Mouse (Mus musculus) embryonic facial prominence, embryonic 10.5 days (tissue): ENCODE measurements around the gene Yaf2. TPM values are rescaled to one million over a fixed set of nuclear protein-coding genes. Genes with fewer than 3 reads are reported as not detected.
"Not testable (repeated sequence)": the region's sequence is repeated elsewhere in the genome, so short reads cannot be mapped to it uniquely, and the experiment has no call there.

Experiments
- DNase-seq: peaks from one replicate; pipeline ENCODE4 v3.0.0-alpha.2; 2017; ENCODE audit warnings: low spot score
- H3K27ac ChIP-seq: fragments of 300-500 bp; sonication (generic); replicated peaks from 2 replicates; pipeline ENCODE4 v1.5.1; 2016; ENCODE audit warnings: mild to moderate bottlenecking
- H3K27me3 ChIP-seq: fragments of 300-500 bp; sonication (generic); replicated peaks from 2 replicates; pipeline ENCODE4 v1.6.1; 2016; ENCODE audit warnings: low read depth, mild to moderate bottlenecking; ENCODE audit not compliant: poor library complexity, severe bottlenecking
- H3K36me3 ChIP-seq: fragments of 300-500 bp; sonication (generic); replicated peaks from 2 replicates; pipeline ENCODE4 v1.6.1; 2016; ENCODE audit warnings: mild to moderate bottlenecking, moderate library complexity
- H3K4me1 ChIP-seq: fragments of 300-500 bp; sonication (generic); 2 replicates; pipeline ENCODE4 v1.6.1; 2016
- H3K4me3 ChIP-seq: fragments of 300-500 bp; sonication (generic); 2 replicates; pipeline ENCODE4 v1.5.1; 2016; ENCODE audit warnings: mild to moderate bottlenecking, moderate library complexity
- H3K9me3 ChIP-seq: fragments of 300-500 bp; sonication (generic); 2 replicates; pipeline ENCODE4 v1.6.1; 2016; ENCODE audit warnings: mild to moderate bottlenecking
- WGBS: fragments of 180-500 bp; shearing (Covaris S2); methylation state at CpG from one replicate; pipeline ENCODE4 v1.1.7; 2016; 5-methylcytosine and 5-hydroxymethylcytosine counted together
- polyA plus RNA-seq: library from polyadenylated mRNA; unstranded; fragments of >200 nt; fragmentation: Nextera tagmentation; extraction: Ambion mirVana; gene quantifications from 2 replicates; pipeline ENCODE4 v1.2.1, GENCODE M21; 2016

Gene Yaf2
- polyA plus RNA-seq: 104 and 113 TPM in 2 replicates

DNA sequence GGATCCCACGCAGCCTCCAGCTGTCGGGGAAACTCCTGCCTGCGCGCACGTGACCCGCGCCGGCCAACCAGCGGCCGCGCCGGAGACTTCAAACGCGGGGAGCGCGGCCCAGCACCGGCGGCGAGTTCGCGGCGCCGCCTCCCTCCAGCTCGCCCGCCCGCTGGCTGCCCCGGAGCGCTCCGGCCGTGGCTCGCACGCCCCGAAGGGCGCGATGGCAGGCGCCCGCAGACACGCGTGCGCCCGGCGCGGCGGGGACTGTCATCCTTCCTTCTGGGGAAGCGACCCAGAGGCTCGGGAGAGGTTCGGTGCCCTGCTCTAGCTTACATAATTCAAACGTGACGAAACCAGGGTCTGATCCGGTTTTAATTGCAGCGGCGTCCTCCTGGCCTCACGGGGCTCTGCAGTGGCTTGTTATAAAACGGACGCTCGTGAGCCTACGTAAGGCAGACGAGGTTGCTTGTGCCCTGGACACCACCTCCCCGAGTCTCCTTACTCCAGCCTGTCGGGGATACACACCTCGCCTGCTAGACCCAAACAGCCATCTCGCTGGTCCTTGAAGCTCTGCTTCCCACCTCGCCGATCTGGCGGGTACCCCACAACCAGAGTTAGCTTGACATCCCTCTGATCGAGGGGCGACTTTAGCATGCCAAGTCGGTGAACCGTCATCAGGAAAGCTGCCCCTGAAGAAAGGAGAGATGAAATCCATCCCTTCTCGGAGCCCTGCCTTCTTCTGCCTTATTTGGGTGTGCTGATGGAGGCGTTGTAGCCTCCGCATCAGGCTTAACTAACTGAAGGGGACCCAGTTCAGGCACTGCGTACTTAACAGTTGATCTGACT, at the start of gene Yaf2:
Yaf2 (minus strand) TSS at position 11 of the 837 bp plus-strand sequence.
- H3K27me3 ChIP-seq: 0 out of 2 replicates have a peak, but pooled peaks cover 3% of the 10 kb centered on the region
- no peaks in the 10 kb centered on the region for H3K9me3 ChIP-seq
- H3K4me3 ChIP-seq: peak within 1 kb of the TSS; percentile 87
- peak; percentile 91 for DNase-seq
- WGBS: under 1% methylated on average over 73 of the region's 73 CpGs
- peaks cover 15% of the 10 kb centered on the region for H3K36me3 ChIP-seq
- peaks cover 11% of the 10 kb centered on the region; the same call in 1 of the 2 replicates for H3K4me1 ChIP-seq
- peak within 1 kb of the TSS; percentile 95 for H3K27ac ChIP-seq

DNA sequence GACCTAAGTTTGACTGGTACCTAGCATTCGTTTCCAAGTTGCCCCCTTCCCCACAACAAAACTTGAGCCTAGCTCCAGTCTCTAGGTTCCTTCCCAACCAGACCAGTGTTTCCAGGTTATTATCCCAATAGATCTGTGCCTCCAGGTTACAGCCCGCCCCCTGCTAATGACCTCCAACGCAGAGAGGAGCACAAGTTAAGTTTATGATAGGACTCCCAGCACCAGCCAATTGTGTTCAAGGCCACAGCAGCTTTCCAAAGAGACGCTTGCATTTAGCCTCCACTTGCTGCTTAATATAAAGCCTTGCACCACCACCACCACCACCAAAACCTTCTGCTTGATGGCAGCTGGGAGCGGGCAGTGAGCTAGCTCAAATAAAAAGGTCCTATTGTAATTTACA, 44.6 kb upstream of the Yaf2 start:
- Histone ChIP-seq H3K27me3 (no peaks in the 10 kb centered on the region), H3K36me3 (peaks cover 28% of the 10 kb centered on the region), H3K9me3 (no peaks in the 10 kb centered on the region), H3K4me1 (no peaks in the 10 kb centered on the region), H3K27ac (no peak overlapping the region), H3K4me3 (no peak overlapping the region)
- 71% methylated on average over 5 of the region's 5 CpGs for whole genome bisulfite sequencing
- no peak for DNase-seq

DNA sequence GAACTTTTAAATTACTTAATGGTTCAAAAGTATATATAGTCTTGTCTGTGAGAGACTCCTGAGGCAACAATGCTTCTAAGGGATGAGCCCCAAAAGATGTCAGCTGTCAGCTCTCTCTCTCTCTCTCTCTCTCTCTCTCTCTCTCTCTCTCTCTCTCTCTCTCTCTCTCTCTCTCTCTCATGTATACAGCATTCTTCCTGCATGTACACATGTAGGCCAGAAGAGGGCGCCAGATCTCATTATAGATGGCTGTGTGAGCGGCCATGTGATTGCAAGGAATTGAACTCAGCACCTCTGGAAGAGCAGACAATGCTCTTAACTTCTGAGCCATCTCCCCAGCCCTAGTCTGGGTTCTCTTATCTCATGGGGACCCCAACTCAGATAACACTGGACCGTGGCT, 42.4 kb upstream of the Yaf2 start:
- Histone ChIP-seq H3K27ac (no peak overlapping the region), H3K4me1 (no peaks in the 10 kb centered on the region), H3K36me3 (peaks cover 7% of the 10 kb centered on the region), H3K9me3 (no peaks in the 10 kb centered on the region), H3K27me3 (no peaks in the 10 kb centered on the region), H3K4me3 (no peak overlapping the region)
- no peak for DNase-seq
- 78% methylated on average over 3 of the region's 3 CpGs for WGBS

DNA sequence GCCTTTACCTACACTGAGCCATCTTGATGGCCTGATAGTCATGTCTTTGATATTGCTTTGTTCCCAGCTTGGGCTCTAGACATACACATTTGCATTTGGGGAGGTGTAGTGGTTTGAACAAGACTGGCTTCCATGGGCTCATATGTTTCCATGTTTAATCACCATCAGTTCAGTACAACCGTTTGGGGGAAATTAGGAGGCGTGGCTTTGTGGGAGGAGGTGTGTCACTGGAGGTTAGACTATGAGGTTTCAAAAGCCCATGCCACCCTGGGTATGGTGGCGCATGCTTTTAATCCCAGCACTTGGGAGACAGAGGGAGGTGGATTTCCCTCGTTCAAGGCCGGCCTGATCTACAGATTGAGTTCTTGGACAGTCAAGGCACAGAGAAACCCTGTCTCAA, 39.0 kb upstream of the Yaf2 start:
- no peak overlapping the region for H3K27ac ChIP-seq
- WGBS: 89% methylated on average over 5 of the region's 5 CpGs
- H3K4me3 ChIP-seq: no peak overlapping the region
- H3K36me3 ChIP-seq: no peaks in the 10 kb centered on the region
- no peaks in the 10 kb centered on the region for H3K9me3 ChIP-seq
- H3K27me3 ChIP-seq: no peaks in the 10 kb centered on the region
- no peaks in the 10 kb centered on the region for H3K4me1 ChIP-seq
- no peak for DNase-seq

DNA sequence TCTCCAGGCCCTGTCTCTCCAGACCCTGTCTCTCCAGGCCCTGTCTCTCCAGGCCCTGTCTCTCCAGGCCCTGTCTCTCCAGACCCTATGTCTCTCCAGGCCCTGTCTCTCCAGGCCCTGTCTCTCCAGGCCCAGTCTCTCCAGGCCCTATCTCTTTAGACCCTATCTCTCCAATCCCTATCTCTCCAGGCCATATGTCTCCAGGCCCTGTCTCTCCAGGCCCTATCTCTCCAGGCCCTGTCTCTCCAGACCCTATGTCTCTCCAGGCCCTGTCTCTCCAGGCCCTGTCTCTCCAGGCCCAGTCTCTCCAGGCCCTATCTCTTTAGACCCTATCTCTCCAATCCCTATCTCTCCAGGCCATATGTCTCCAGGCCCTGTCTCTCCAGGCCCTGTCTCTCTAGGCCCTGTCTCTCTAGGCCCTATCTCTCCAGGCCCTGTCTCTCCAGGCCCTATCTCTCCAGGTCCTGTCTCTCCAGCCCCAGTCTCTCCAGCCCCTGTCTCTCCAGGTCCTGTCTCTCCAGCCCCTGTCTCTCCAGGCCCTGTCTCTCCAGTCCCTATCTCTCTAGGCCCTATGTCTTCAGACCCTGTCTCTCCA, 35.9 kb upstream of the Yaf2 start:
- not testable (repeated sequence) for H3K27ac ChIP-seq, DNase-seq, H3K4me1 ChIP-seq, H3K4me3 ChIP-seq, H3K36me3 ChIP-seq, H3K27me3 ChIP-seq, H3K9me3 ChIP-seq

DNA sequence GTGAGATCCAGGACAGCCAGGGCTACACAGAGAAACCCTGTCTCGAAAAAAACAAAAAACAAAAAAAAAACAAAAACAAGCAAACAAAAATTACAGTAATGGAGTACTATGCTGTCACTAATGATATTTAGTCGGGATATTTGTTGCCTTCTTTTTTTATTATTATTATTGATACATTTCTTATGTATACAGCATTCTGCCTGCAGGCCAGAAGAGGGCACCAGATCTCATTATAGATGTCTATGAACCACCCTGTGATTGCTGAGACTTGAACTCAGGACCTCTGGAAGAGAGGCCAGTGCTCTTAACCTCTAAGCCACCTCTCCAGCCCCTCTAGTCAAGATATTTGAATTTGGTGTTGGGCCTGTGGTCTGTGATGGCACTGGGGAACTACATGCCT, 35.1 kb upstream of the Yaf2 start:
- Histone ChIP-seq H3K4me1 (no peaks in the 10 kb centered on the region), H3K36me3 (no peaks in the 10 kb centered on the region), H3K27ac (no peak overlapping the region), H3K27me3 (no peaks in the 10 kb centered on the region), H3K9me3 (no peaks in the 10 kb centered on the region), H3K4me3 (no peak overlapping the region)
- 85% methylated on average over 2 of the region's 2 CpGs for WGBS
- no peak for DNase-seq

DNA sequence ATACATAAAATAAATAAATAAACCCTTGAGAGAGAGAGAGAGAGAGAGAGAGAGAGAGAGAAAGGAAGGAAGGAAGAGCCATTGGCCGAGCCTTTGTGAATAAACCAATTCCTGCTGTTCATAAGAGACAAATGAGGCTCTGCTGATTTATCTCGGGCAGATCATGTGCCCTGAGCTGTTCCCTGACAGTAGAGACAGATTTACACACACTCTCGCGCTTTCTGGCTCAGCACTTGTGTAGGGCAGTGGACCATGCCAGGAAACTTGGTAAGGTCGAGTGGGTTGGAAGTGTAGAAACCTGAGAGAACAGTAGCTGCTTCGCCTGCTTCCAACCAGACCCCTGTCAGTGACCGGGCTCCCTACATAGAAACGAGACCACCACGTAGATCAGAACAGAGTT, 31.8 kb upstream of the Yaf2 start:
- Histone ChIP-seq H3K4me1 (no peaks in the 10 kb centered on the region), H3K4me3 (no peak overlapping the region), H3K27me3 (no peaks in the 10 kb centered on the region), H3K9me3 (no peaks in the 10 kb centered on the region), H3K36me3 (no peaks in the 10 kb centered on the region), H3K27ac (no peak overlapping the region)
- DNase-seq: no peak
- 79% methylated on average over 9 of the region's 9 CpGs for WGBS

DNA sequence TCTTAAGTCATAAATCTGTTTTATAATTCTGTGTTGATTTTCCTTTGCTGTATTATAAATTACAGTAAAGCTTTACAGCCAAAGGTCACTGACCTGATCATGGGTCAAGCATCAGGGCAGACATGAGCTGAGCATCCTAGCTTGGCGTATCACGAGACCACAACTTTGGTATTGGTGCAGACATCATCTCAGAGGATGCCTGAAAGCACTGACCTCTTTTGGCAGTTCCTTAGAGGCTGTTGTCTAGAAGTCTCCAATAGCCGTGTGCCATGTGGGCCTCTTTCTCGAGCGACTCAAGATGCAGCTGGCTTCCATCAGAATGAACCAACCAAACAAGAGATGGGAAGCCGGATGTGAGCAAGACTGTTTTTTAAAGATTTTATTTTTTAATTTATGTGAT, 28.8 kb upstream of the Yaf2 start:
- DNase-seq: no peak
- Histone ChIP-seq H3K9me3 (no peaks in the 10 kb centered on the region), H3K27ac (no peak overlapping the region), H3K4me1 (no peaks in the 10 kb centered on the region), H3K36me3 (no peaks in the 10 kb centered on the region), H3K4me3 (no peak overlapping the region), H3K27me3 (no peaks in the 10 kb centered on the region)
- WGBS: 86% methylated on average over 6 of the region's 6 CpGs

DNA sequence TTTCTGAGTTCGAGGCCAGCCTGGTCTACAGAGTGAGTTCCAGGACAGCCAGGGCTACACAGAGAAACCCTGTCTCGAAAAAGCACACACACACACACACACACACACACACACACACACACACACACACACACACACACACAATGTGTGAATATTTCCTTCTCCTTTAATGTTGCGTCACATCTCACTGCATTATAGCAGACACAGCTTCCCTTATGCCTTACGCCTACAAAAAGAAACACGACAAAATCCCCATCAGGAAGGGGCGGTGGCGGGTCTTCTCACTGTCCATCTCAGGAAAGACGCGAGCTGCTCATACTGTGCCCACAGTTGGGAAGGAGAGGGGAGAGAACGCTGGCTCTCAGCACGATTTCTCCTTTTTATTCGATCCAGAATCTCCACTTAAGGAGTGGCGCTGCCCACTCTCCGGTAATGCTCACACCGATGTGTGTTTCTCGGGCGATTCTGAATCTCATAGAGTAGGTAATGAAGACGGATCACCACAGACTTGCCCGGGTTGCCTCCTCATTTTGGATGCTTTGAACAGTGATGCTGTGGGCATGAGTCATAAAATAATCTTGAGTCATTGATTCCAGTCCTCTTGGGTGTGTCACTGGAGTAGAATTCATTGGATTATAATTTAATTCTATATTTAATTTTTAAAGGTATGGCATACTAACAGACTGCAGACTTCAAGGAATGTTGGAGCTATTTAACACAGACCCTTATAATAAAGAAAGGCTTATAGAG, 21.8 kb upstream of the Yaf2 start:
- DNase-seq: no peak
- Histone ChIP-seq H3K27me3 (no peaks in the 10 kb centered on the region), H3K4me3 (no peak overlapping the region), H3K4me1 (no peaks in the 10 kb centered on the region), H3K36me3 (no peaks in the 10 kb centered on the region), H3K9me3 (no peaks in the 10 kb centered on the region), H3K27ac (no peak overlapping the region)
- 92% methylated on average over 19 of the region's 19 CpGs for WGBS

DNA sequence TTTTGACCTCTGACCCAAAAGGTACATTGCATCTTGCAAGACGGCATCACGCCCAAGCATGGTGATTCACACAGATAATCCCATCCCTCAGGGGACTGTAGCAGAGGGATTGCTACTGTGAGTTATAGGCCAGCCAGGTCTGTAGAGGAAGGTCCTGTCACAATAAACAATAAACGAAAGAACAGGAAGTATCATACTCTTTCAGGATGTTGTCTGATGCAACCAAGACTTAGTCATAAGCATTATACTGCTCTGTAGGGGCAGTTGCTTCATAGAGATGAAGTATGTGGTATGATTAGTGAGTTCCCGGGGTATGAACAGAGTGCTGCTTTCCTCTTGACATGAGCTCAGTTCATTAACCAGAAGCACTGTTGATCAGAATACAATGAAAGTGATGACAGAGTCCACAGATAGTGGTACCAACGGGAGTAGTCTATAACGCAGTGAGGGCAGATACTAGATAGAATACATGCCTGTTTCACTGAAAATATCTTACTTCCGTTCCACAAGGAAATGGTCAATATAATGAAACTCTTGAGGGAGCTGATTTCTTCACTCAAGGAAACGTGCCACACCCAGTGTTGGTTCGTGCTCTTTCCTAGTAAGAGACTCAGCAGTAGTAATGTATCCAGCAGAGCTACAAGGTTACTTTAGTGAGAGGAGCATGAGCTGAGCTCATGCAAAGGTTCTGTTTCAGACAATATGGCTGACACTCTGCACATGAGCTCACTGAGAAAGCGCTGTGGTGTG, 4.1 kb upstream of the Yaf2 start:
- DNase-seq: no peak
- no peak overlapping the region for H3K27ac ChIP-seq
- 88% methylated on average over 10 of the region's 10 CpGs for WGBS

DNA sequence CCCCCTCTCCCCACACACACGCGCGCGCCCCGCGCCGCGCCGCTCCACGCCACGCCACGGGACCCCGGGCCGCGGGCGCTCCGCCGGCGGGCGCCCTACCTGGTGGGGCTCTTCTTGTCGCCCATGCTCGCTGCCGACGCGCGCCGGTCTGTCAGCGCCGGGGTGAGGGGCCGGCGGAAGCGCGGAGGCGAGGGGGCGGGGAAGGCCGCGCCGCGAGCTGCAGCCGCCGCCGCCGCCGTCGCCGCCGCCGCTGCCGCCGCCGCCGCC, 144 bp downstream of the Yaf2 start:
- Histone ChIP-seq H3K4me3 (peak overlapping the region; percentile 87), H3K27ac (peak overlapping the region; percentile 95), H3K9me3 (no peaks in the 10 kb centered on the region), H3K36me3 (peaks cover 19% of the 10 kb centered on the region), H3K4me1 (peaks cover 11% of the 10 kb centered on the region; the same call in 1 of the 2 replicates), H3K27me3 (0 out of 2 replicates have a peak, but pooled peaks cover 3% of the 10 kb centered on the region)
- no peak for DNase-seq
- WGBS: 1% methylated on average over 51 of the region's 52 CpGs

More for the DNA sequence above, 4.1 kb upstream of the Yaf2 start:
- no peak overlapping the region for H3K4me3 ChIP-seq
- H3K4me1 ChIP-seq: peaks cover 6% of the 10 kb centered on the region; the same call in 1 of the 2 replicates
- H3K36me3 ChIP-seq: no peaks in the 10 kb centered on the region
- H3K9me3 ChIP-seq: no peaks in the 10 kb centered on the region
- H3K27me3 ChIP-seq: 0 out of 2 replicates have a peak, but pooled peaks cover 3% of the 10 kb centered on the region
